Mouse (Mus musculus) ovary, postnatal 36 days (tissue): ENCODE results near the gene Numbl.
A peak's percentile ranks its signal among the peaks of the same experiment; 100 is the strongest.
"Not testable (repeated sequence)": the region's sequence is repeated elsewhere in the genome, so short reads cannot be mapped to it uniquely, and the experiment has no call there.

Experiments
- DNase-seq: peaks from one replicate; pipeline ENCODE4 v3.0.0; 2022; ENCODE audit warnings: low spot score, mixed read lengths

Gene Numbl

DNA sequence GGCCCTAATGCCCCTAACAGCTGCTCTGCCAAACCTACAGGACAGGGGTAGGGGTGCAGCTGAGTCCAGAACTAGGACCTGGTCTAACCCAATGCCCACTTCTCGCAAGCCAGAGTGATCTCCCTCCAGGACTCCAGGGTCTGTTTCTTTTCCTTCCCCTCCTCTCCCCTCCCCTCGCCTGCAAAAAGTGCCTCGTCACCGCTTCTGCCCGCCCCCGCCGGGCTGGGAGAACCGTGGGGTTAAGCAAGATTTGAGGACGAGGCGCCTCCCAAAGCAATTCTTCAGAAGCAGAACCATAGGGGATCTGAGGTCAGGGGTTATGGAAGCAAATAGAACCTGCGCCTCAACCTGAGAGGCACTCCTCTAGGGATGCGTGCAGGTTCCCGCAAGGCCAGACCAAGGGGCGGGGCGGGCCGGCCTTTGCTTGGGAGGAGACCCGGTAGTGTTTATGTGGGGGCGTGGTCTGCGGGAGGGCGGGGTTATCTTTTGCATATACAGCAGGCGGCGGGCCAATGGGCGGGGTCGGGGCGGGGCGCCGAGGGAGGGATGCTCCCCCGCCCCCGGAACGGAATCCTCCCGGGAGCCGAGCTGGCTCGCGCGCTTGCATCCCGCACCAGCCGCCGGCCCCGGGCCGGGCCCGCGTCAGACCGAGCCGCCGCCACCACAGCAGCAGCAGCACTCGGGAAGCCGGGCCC is at the start of gene Numbl:
TSS of gene Numbl (plus strand) at position 229 of the 695 bp plus-strand sequence.
- peak; percentile 93 for DNase-seq

DNA sequence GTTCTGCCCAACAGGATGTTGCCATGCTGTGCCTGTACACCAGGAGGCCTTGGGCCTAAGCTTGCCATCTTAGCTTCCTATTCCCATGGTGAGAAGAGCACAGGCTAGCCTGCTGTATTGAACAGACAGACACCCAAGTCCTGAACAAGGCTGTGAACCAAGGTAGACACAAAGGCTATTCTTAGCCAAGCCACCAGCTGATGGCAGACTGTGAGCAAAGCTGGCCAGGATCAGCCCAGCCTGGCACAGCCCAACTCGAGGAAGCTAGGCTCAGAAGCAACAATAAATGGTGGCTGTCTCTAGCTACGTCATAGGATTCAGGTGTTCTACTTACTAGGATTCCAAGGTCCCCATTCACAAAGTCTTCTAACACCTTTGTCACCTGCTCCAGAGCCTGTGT is 45.6 kb upstream of the Numbl start:
- DNase-seq: no peak

DNA sequence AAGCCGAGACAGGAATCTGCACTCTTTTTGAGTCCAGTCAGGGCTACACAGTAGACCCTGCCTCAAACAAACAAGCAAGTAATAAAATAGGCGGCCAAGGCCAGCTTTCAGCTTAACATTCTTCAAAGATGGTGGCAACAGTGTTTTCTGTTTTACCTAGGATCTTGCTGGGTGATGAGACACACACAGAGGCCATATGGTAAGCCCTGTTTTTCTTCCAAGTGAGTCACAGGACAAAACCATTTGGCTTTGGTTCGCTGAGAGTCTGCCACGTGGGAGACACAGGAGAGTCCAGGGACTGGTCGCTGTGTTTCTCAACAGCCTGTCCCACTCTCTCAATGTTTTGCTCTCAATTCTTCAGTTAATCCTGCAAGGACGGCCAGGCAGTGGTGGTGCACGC is 39.6 kb upstream of the Numbl start:
- DNase-seq: no peak

DNA sequence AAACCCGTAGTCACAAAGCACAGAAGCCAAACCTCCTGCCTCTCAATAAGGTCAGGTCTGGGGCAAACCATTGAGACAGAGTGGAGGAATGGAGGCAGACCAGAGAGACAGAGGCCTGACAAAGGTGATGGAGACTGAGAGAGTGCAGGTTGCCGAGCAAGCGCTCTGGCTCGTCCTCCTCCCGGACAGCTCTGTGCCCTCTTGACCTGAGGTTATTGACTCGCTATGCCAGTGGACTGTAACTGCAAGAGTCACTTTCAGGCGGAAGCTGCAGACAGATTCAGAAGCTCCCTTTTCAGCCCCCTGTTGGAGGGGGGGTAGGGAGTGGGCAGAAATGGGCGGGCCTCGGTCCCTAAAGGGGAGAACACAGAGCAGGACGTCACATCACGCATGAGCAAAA is 38.3 kb upstream of the Numbl start:
- no peak for DNase-seq

DNA sequence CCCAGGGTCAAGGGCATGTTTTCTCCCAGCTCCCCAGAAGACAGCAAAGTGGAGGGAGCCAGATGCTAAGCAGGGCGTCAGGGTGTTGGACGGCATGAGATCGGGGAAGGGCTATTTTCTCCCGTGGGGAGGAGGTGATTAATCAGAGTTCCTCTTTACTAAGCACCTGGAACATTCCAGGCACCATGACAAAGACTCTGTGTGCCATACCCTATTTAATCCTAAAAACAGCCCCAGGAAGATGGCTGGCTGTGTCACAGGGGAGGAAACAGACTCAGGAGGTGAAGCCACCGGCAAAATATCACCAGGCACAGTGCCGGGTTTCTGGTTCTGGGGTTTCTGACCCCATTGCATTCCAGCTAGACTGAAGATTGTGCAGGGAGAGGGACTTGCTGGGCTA is 36.3 kb upstream of the Numbl start:
- DNase-seq: no peak

DNA sequence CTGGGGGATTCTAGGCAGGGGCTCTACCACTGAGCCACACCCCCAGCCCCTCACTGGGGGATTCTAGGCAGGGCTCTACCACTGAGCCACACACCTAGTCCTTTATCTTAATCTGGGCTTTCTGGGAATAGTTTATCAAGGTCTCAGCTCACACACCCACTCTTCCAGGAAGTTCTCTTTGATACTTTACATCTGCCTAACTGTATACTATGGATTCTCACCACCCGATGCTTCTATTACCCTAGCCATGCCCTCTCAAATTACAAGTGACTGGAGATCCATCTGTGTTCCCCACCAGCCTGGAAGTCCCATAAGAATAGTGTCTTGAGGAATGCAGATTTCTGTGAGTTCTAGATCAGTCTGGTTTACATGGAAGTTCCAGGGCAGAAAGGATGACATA is 35.7 kb upstream of the Numbl start:
- DNase-seq: no peak

DNA sequence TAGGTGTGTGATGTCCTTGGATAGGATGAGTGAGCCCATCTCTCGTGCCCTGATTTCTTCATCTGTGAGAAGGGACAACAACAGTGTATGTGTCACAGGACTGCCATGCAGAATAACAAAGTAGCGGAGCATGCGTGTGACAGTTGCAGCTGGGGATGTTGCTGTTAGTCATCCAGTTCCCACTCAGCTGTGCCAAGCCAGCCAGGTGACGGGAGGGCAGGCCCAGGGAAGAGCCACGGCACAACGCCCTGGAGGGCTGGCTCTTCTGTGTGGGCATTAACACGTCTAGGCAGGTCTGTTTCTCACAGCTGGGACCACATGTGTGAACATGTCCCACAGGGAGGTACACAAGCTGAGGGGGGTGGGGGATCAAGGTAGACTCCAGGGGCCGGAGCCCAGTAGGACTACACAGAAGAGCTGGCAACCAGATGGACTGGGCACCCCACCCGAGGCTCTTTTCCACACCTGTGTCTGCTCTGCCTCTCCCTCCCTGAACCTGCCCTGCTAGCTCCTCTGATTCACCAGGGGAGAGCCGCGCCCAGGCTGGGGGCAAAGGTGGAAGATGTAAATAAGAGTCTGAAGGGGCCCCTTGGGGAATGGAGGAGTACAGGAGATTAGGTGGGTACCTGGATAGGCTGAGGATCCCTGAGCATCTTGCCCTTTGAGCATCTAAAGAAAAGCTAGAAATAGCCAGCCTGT is 33.2 kb upstream of the Numbl start:
- DNase-seq: no peak

DNA sequence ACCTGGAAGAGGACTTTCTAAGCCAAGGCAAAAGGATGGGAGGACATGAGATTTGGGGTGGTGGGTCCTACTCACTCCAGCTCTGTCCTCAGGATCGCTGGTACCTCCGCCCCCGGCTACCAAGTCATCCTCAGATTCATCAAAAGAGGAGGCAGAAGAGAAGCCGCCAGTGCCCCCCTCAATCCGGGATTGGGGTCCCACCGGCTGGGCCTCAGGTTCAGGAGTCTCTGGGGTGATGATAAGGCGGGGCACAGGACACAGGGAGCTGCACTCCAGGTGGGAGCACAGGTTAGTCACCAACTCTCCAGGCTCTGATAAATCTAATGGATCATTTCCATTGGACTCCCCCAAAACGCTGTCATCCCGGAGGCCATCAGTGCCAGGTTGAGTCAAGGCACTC is 31.0 kb upstream of the Numbl start:
- no peak for DNase-seq

DNA sequence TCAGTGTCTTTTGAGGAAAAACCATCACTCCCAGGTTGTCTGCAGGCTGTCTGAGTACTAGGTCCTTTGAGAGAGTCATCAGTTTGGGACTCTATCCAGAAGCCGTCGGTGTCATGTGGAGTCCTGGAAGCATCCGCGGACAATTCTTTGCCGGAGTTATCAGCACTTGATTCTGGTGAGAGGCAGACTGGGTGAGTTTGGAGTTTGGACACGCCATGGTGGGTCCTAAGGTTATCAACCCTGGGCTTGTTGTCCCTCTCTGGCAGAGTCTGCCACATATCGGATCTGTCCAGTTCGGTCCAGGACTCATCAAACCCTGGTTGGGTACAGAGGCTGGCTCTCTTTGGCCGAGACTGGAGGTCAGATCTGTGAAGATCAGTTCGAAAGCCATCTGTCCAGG is 30.6 kb upstream of the Numbl start:
- no peak for DNase-seq

DNA sequence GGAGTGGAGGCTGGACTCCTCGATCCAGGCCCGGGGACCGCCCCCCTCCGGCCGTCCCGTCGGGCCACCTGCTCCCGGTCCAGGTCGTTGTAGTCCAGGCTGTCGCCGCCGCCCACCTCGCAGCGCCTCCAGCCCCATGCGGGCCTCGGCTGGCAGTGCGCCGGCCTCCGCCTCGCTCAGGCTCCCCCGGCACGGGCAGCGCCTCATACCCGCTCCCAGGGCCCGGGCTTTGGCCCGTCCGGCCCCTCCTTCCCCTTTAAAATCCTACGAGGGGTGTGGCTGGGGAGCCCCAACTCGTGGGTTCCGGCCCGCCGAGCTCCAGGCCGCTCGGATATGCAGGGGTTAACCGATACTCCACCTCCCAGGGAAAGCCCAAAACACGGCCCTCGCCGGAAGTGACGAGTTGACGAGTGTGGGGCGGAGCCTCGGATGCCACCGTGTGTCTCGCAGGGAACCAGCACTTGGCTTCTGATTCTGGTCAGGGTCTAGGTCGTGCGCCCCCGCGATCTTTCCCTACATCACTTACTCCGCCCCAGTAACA is 29.9 kb upstream of the Numbl start, which contains the start of gene Itpkc:
TSS of gene Itpkc (minus strand) at position 381 of the 541 bp plus-strand sequence.
- peak; percentile 91 for DNase-seq

DNA sequence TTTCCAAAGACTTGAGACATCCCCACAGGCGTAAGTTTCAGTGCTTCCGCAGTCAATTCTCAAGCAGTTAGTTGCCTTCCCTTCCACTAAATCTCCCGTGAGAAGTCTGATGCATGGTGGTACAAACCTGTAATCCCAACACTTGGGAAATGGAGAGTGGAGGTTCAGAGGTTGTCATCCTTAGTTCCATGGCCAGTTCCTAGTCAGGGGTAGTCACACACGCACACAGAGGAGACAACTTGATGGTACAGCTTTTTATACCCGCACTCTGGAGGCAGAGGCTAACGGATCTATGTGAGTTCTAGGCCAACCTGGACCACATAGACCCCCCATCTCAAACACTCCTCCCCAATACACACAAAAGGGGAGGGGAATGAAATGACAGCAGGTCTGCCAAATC is 29.4 kb upstream of the Numbl start:
- no peak for DNase-seq

DNA sequence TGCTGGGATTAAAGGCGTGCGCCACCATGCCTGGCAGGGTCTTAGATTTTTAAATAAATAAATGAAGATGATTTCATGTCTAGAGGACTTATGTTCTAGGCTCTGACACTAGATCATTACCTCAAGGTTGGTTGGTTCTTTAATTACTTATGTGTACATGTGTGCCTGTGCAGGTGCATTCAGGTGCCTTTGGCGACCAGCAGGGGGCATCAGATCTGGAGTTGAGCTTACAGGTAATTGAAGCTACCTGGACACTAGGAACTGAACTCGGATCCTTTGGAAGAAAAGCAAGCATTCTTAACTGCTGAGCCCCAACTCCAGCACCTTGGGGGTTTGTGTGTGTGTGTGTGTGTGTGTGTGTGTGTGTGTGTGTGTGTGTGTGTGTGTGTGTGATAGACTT is 27.5 kb upstream of the Numbl start:
- no peak for DNase-seq

DNA sequence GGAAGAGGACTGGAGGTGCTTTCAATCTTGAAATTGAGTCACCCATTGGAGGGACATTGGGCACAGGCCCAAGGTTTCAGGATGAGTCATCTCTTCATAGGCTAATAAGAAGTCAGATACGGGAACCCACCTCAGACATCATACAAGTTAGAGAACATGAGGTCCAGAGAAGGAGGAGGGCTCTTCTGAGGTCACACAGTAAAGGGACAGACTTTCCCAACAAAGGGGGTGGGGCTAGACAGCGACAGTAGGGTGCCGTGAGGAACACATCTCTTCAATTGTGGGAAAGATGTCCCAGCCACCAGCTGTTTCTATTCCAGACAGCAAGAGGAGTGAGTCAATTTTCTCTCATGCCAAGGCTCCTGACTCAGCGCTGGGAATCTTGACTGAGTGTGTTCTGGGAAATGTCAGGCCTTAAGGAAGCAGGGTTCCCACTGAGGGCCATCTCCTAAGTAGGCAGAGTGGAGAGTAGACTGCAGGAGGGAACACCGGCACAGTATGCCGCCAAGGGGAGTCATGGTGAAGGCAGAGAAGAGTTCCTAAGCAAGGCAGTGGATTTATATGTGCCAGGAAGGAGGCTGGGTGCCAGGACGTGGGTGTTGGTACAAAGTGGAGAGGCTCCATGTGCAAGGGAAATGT is 26.4 kb upstream of the Numbl start:
- no peak for DNase-seq

DNA sequence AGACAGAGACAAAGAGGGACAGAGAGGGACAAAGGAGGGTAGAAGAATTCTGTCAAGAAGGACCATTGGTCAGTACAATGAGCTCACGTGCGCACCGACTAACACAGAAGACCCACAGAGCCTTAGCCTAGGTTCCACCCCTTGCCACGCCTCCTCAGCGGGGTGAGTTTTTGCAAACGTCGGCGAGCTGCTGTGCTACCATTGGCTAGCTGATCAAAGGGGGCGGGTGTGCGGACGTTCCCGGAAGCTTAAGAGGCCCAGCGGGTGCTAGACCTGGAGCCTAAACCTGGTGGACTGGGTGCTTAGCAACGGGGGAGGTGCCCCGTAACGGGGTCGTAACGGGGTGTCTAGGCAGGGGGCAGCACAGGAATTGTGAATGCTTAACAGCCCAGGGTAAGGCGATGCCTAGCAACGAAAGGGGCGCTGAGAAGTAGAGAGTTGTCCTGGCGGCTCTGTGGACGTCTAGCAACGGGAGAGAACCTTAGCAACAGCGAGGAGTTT is 25.4 kb upstream of the Numbl start, which contains the start of gene Coq8b:
TSS of gene Coq8b (plus strand) at position 243 of the 501 bp plus-strand sequence.
- DNase-seq: peak; percentile 91

DNA sequence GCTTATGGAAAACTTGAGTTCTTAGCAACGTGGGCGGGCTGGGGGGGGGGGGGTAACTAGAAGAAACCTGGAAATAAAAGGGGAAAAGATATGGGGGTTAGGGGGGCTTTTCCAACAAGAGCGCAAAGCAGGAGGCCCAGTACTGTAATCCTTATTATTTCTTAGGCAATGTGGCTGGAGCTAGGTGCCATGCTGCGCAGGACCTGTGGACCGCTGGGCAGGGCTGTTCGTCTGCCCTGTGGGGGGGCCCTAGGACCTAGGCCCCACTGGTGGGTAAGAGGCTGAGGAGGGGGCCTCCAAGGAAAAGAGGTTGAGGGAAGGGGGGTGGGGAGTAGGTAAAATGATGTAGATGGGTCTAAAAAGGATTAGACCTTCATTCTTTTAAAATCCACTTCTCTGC is 24.9 kb upstream of the Numbl start:
- DNase-seq: no peak

DNA sequence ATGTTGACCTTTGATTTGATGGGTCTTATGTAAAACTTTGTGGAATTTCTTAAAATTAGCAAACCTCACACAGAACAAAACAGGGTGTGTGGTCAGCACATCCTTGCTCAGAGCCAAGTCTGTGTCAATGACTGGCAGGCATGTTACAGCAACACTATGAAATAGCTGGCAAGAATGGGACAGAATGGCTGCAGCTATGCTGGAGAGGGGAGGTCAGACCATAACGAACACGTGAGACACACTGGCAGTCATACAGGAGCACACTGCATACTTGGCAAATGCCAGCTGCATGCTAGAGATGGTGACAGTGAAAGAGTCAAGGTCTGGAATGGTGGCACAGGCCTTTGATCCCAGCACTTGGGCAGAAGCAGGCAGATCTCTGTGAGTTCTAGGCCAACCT is 22.5 kb upstream of the Numbl start:
- DNase-seq: no peak

DNA sequence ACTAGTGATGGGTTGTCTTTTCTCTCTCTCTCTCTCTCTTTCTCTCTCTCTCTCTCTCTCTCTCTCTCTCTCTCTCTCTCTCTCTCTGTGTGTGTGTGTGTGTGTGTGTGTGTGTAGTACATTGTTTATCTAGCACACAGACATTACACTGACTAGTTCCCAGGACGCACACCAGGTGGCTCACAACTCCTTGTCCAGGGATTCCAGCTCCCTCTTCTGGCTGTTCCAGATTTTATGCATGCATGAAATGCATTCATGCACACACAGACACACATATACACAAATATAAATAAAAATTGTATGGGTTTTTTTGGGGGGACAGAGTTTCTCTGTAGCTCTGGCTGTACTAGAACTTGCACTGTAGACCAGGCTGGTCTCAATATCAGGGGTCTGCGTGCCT is 20.7 kb upstream of the Numbl start:
- DNase-seq: no peak

DNA sequence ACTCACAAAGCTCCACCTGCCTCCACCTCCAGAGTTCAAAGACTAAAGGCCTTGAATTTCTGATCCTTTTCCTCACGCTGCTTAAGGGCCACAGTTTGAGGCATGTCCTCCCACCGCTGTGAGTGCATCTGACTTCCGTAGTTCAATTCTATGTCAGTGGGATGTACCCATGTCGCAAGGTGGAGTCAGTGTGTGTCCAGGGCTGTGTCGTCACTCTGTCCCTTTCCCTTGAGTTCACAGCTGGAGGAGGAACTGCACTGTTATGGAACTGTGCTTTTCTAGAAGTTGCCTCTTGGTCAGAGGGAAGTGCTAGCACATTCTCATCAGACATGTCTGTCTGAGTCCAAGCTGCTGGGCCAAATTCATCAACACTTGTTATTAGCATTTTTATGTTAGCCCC is 19.7 kb upstream of the Numbl start:
- DNase-seq: no peak

DNA sequence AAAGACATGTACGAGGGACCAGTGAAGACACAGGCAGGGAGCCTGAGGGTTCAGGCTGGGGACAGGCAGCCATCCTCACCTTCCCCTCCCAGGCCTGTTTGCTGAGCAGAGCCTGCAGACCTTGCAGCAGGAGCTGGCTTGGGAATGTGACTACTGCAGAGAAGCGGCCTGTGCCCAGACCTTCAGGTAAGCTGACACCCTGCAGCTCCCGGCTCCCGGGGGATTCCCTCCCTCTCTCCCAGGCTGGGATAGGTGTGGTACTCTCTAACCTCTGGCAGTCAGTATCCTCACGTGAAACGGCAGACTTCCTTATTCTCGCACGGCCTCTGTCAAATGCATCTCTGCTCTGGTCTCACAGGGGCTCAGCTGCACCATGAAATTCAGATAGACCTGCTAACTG is 15.0 kb upstream of the Numbl start:
- no peak for DNase-seq

DNA sequence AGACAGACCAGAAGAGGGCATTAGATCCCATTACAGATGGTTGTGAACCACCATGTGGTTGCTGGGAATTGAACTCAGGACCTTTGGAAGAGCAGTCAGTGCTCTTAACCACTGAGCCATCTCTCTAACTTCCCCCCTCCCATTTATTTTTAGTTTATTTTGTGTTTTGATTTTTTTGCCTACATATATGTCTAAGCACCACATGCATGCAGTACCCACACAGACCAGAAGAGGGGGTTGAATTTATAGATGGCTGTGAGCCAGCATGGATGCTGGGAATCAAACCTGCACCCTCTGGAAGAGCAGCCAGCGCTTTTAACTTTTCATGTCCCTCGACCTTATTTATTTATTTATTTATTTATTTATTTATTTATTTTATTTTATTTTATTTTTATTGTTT is 14.1 kb upstream of the Numbl start:
- not testable (repeated sequence) for DNase-seq

DNA sequence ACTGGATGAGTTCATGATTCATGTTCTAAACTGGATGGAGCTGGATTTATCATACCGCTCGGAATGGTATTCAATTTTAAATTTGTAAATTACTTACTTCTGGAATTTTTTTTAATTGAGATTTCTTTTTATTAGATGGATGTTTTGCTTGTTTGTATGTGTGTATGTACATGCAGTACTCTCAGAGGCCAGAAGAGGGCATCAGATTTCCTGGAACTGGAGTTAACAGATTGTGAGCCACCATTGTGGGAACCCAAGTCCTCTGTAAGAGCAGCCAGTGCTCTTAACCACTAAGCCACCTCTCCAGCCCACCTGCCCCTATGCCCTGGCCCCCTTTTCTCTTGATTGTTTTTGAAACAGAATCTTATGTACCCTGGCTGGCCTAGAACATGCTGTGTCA is 9.1 kb upstream of the Numbl start:
- DNase-seq: no peak

DNA sequence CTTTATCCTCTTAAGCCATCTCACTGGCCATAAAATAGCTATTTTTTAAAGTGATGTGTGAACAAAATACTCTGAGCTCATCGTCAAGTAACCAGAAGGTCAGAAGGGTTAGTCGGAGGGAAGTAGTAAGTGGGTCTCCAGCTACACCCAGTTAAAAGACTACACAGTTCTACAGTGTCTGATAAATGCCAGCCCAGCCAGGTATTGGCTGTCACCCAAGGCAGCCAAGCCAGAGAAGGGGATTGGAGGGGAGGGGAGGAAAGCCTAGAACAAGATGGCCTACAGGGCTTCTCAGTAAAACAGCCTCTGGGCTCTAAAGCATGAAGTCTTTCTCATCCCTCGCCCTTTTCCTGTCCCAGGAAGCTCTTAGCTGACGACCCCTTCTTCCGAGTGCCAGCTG is 8.3 kb upstream of the Numbl start:
- no peak for DNase-seq

DNA sequence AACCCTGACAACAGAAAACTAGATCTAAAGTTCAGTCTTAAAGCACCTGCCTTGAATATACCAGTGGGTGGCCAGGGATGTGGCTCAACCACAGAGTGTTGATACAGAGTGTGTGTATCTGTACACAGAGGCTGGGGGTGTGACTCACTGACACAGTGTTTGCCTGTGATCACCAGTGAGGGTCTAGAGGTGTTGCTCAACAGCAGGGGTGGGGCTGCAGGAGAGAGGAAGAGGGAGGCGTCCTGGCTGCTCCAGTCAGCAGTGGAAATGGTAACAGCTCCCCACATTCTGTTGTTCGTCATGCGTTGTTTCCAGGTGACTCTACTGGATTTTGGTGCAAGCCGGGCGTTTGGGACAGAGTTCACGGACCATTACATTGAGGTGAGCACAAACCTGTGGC is 6.3 kb upstream of the Numbl start:
- DNase-seq: no peak
